Mouse (Mus musculus) cerebellum, adult 2 months (tissue): ENCODE data around the gene Rnf39. TPM values are rescaled to one million over a fixed set of nuclear protein-coding genes. Genes with fewer than 3 reads are reported as not detected.

Experiments
- DNase-seq, 2 experiments: peaks; one replicate each; pipeline ENCODE4 v3.0.0; 2021
- H3K27ac ChIP-seq: fragments of 200-500 bp; 2 replicates; pipeline ENCODE4 v1.5.1; 2012; ENCODE audit warnings: low read length, control low read depth, inconsistent platforms; ENCODE audit not compliant: insufficient read depth
- H3K27me3 ChIP-seq: fragments of 200-500 bp; 2 replicates; pipeline ENCODE4 v1.6.1; 2012; ENCODE audit warnings: inconsistent platforms, mild to moderate bottlenecking, low read length, moderate library complexity; ENCODE audit not compliant: control insufficient read depth, insufficient read depth
- H3K4me1 ChIP-seq: fragments of 200-500 bp; 2 replicates; pipeline ENCODE4 v1.6.1; 2011; ENCODE audit warnings: low read length; ENCODE audit not compliant: control insufficient read depth, insufficient read depth
- H3K4me3 ChIP-seq: fragments of 200-500 bp; replicated peaks from 2 replicates; pipeline ENCODE3; 2011; ENCODE audit warnings: mild to moderate bottlenecking, low read depth, low read length, control low read depth; ENCODE audit not compliant: insufficient read depth
- CTCF ChIP-seq: fragments of 200-500 bp; IDR thresholded peaks from 2 replicates; pipeline ENCODE4 v1.5.1; 2011; ENCODE audit warnings: low read depth, mild to moderate bottlenecking, control low read depth, low read length, moderate library complexity, borderline replicate concordance; ENCODE audit not compliant: insufficient read depth
- POLR2A ChIP-seq: fragments of 200-500 bp; IDR thresholded peaks from 2 replicates; pipeline ENCODE4 v1.6.1; 2011; ENCODE audit warnings: low read length, control low read depth, borderline replicate concordance; ENCODE audit not compliant: insufficient read depth
- WGBS: fragments of 180-500 bp; shearing (Covaris S2); methylation state at CpG from one replicate; pipeline ENCODE4 v1.1.7; 2018; 5-methylcytosine and 5-hydroxymethylcytosine counted together
- polyA plus RNA-seq: library from polyadenylated mRNA; depleted of rRNA; stranded (reverse); fragments of >200 nt; gene quantifications from 2 replicates; pipeline ENCODE4 v1.2.3, GENCODE M21; 2012

Gene Rnf39
- polyA plus RNA-seq, 1 experiment = 6.5 TPM

DNA sequence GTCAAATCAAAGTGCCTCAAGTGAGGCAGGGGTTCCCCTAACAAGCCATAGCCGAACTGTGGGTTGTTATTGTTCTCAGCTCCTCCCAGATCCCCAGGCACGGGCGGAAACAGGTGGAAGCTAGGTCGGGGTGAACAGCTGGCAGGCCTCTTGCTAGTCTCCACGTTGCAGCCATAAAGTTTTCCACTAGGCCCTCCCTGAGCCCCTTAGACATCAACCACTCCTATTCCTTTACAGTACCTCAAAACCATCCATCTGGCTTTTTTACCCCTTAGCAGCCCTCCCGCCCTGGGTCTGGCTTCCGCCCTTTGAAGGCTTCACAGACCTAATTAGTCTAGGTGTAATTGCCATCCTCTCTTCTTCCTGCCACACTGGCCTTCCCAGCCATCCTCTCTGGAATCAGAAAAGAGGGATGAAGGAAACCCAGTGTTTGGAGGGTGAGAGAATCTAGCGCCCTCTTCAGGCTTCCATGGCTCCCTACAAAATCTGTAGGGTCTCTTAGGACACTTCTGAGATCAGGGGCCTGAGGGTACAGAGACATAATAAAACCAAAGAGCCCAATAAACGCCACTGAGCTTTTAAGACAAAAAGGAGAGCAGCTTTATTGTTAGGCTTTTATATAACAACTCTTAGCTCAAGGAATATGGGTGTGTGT, 1.5 kb downstream of the Rnf39 start:
- peaks cover 8% of the 10 kb centered on the region; the same call in 1 of the 2 replicates for H3K4me1 ChIP-seq
- no peaks in the 10 kb centered on the region for H3K27me3 ChIP-seq
- no peak overlapping the region for H3K27ac ChIP-seq
- peak; percentile 22 to 38 for DNase-seq
- TF ChIP-seq POLR2A = no peak
- peak; percentile 15; the same call in 1 of the 2 replicates for TF ChIP-seq CTCF
- WGBS = 52% methylated on average over 9 of the region's 9 CpGs
- H3K4me3 ChIP-seq = peak overlapping the region; percentile 10

- Histone ChIP-seq H3K27me3 (no peaks in the 10 kb centered on the region), H3K27ac (peak overlapping the region; percentile 65), H3K4me1 (peaks cover 8% of the 10 kb centered on the region; the same call in 1 of the 2 replicates), H3K4me3 (peak overlapping the region; percentile 77)
- peak; percentile 69 to 78 for DNase-seq
- TF ChIP-seq CTCF (no peak), POLR2A (no peak; the same call in 1 of the 2 replicates)
- under 1% methylated on average over 62 of the region's 62 CpGs for WGBS
These were observed 4.5 kb downstream of the Rnf39 start for GRCm38 (mm10) chr17:36947051-36947819.

GRCm38 (mm10) chr17:36948286-36948685, 5.6 kb downstream of the Rnf39 start:
- Histone ChIP-seq H3K4me1 (peaks cover 4% of the 10 kb centered on the region; the same call in 1 of the 2 replicates), H3K4me3 (no peak overlapping the region), H3K27ac (no peak overlapping the region), H3K27me3 (no peaks in the 10 kb centered on the region)
- DNase-seq = no peak
- TF ChIP-seq POLR2A (no peak), CTCF (no peak)
- 64% methylated on average over 1 of the region's 1 CpGs for WGBS

GRCm38 (mm10) chr17:36949265-36949664, 6.5 kb downstream of the Rnf39 start:
- no peak overlapping the region for H3K27ac ChIP-seq
- H3K27me3 ChIP-seq = no peaks in the 10 kb centered on the region
- no peak for TF ChIP-seq CTCF
- TF ChIP-seq POLR2A = no peak
- no peak overlapping the region for H3K4me3 ChIP-seq
- DNase-seq = no peak
- H3K4me1 ChIP-seq = peaks cover 4% of the 10 kb centered on the region; the same call in 1 of the 2 replicates
- WGBS = 91% methylated on average over 8 of the region's 8 CpGs

DNA sequence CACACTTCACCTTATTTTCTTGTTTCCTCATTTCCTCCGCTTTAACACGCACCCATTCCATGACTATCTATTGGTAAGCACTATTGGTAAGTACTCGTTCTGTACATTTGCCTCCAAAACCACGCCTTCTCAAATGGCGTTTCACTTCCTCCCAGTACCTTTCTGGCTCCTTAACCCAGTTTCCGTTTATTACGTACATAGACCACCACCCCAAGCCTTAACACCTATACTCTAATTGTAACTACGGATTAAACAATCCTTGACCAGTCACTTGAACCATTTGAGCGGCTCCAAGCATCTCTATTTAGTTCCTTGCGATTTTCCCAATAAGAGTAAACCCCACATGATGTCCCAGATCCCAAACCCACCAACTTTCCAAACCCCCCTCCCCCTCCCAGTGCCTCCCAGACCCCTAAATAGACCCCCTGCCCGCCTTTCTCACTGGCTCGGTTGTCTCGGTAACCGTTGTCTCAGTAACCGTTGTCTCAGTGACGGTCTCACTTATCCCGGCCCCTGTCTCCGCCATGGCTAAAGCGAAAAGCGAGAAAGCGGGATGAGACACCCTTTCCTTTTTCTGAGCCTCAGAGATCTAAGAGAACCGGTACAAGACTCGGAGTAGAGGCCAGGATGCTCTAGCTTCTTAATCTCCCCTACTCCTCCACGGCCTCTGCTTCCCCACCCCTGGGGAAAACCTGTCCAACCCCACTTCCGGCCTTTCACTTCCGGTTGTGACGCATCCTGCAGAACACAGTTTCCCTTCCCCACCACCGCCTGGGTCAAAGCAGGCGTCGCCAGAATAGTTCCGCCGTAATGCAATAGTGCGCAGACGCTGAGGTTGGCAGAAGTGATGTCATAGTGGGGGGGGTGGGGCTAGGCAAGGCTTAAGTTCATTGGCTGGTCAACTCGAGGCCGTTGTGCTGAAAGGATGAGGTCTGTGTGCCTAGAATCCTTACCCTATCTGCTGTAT, 8.5 kb downstream of the Rnf39 start, which contains the start of gene Ppp1r11:
Gene Ppp1r11, minus strand, starts transcription at position 761 of the 967 bp plus-strand sequence.
- Histone ChIP-seq H3K4me3 (peak within 1 kb of the TSS; percentile 83), H3K27ac (0 out of 2 replicates have a peak within 1 kb of the TSS, but pooled peaks have one; percentile 52), H3K4me1 (peaks cover 4% of the 10 kb centered on the region; the same call in 1 of the 2 replicates), H3K27me3 (no peaks in the 10 kb centered on the region)
- TF ChIP-seq POLR2A (peak; percentile 87; the same call in 1 of the 2 replicates), CTCF (no peak)
- WGBS = 2% methylated on average over 36 of the region's 36 CpGs
- peak; percentile 96 to 98 for DNase-seq

DNA sequence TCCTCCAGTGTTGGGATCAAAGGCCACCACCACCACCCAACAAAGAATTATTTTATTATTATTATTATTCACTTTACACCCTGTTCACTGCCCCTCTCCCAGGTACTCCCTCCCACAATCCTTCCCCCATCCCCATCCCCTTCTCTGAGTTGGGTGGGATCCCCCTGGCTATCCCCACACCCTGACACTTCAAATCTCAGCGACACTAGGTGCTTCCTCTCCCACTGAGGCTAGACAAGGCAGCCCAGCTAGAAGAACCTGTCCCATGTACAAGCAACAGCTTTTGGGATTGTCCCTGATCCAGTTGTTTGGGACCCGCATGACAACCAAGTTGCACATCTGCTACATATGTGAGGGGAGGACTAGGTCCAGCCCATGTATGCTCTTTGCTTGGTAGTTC, 9.9 kb downstream of the Rnf39 start:
- H3K27ac ChIP-seq = no peak overlapping the region
- TF ChIP-seq POLR2A = no peak
- TF ChIP-seq CTCF = no peak
- no peak overlapping the region for H3K4me3 ChIP-seq
- DNase-seq = peak in 1 of 2 experiments; percentile 23
- no peaks in the 10 kb centered on the region; the same call in 1 of the 2 replicates for H3K4me1 ChIP-seq
- 86% methylated on average over 2 of the region's 2 CpGs for WGBS
- H3K27me3 ChIP-seq = no peaks in the 10 kb centered on the region

DNA sequence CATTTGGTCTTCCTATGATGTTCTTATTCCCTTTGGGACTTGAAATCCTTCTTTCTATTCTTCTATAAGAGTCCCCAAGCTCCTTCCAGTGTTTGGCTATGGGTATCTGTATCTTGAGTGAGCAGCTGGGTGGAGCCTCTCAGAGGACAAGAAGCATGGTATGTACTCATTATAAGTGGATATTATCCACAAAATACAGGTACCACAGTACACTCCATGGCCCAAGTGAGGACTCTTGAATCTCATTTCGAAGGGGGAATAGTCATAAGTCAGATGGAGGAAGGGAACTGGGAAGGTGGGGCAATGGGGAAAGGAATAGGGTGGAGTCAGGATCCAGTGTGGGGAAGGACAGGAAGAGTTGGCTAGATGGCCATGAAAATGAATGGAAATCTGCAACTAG, 10.3 kb downstream of the Rnf39 start:
- Histone ChIP-seq H3K4me1 (no peaks in the 10 kb centered on the region; the same call in 1 of the 2 replicates), H3K27ac (no peak overlapping the region), H3K4me3 (no peak overlapping the region), H3K27me3 (no peaks in the 10 kb centered on the region)
- TF ChIP-seq CTCF = no peak
- no peak for TF ChIP-seq POLR2A
- WGBS = 91% methylated on average over 1 of the region's 1 CpGs
- DNase-seq = no peak
